Comparison of ENCODE assay signal across 20 mouse cellular contexts in genomic region chr4:86359398-86359797, GRCm38 (mm10).
DNase-seq lines count a peak whose midpoint lies in the region; ATAC-seq and TF ChIP-seq lines count a peak whose summit lies in the region.
"Had no signal": no experiment of that assay in that cellular context is flagged by ENCODE, and none has a peak within 500 bp of the region (broad histone marks: within the 10 kb centered on the region; RNA-seq: fewer than 3 reads in every experiment).

No protein-coding gene starts in this region.

- H3K4me3 ChIP-seq in gastrocnemius, adult 2 months, result no peak overlapping the region
- no peak overlapping the region for H3K4me3 ChIP-seq in embryonic facial prominence, embryonic 10.5 days
- H3K4me3 ChIP-seq in limb, embryonic 14.5 days (replicated peaks; ENCODE audit: low read length), result no peak overlapping the region
- H3K4me3 ChIP-seq in thymus, adult 2 months (ENCODE audit: control insufficient read depth, insufficient read depth, low read length), result no peak overlapping the region
- H3K4me3 ChIP-seq: embryonic facial prominence, embryonic 13.5 days; forebrain, embryonic 13.5 days; heart, embryonic 12.5 days; hindbrain, embryonic 15.5 days had no signal

- 85% methylated on average over 5 of the region's 5 CpGs for WGBS in embryonic facial prominence, embryonic 10.5 days
- 54% methylated on average over 5 of the region's 5 CpGs for WGBS in limb, embryonic 14.5 days
- WGBS in thymus, adult 2 months, result 92% methylated on average over 5 of the region's 5 CpGs

- no peak for ATAC-seq in limb, embryonic 14.5 days (ENCODE audit: low FRiP score, low read depth)
- ATAC-seq: forebrain, embryonic 13.5 days; forebrain, postnatal 0 days; intestine, embryonic 16.5 days had no signal

- no peaks in the 10 kb centered on the region for H3K4me1 ChIP-seq in embryonic facial prominence, embryonic 10.5 days
- H3K4me1 ChIP-seq in limb, embryonic 14.5 days (ENCODE audit: control insufficient read depth, insufficient read depth, low read length), result no peaks in the 10 kb centered on the region
- H3K4me1 ChIP-seq in thymus, adult 2 months (replicated peaks; ENCODE audit: control insufficient read depth, insufficient read depth, low read length), result no peaks in the 10 kb centered on the region
- H3K4me1 ChIP-seq: embryonic facial prominence, embryonic 13.5 days; forebrain, embryonic 13.5 days; heart, embryonic 12.5 days; hindbrain, embryonic 15.5 days had no signal

- H3K9me3 ChIP-seq in embryonic facial prominence, embryonic 10.5 days, result no peaks in the 10 kb centered on the region
- no peaks in the 10 kb centered on the region for H3K9me3 ChIP-seq in limb, embryonic 14.5 days (ENCODE audit: control insufficient read depth, low read length)
- H3K9me3 ChIP-seq: embryonic facial prominence, embryonic 13.5 days; forebrain, embryonic 13.5 days; G1E; heart, embryonic 12.5 days; hindbrain, embryonic 15.5 days had no signal

- no peaks in the 10 kb centered on the region for H3K36me3 ChIP-seq in embryonic facial prominence, embryonic 10.5 days (replicated peaks)
- no peaks in the 10 kb centered on the region for H3K36me3 ChIP-seq in limb, embryonic 14.5 days (ENCODE audit: control insufficient read depth, insufficient read depth, low read length)
- no peaks in the 10 kb centered on the region for H3K36me3 ChIP-seq in thymus, adult 2 months (ENCODE audit: control insufficient read depth, insufficient read depth, low read length)
- H3K36me3 ChIP-seq: embryonic facial prominence, embryonic 13.5 days; G1E; heart, embryonic 12.5 days; hindbrain, embryonic 15.5 days had no signal

- H3K27me3 ChIP-seq in embryonic facial prominence, embryonic 10.5 days (replicated peaks; ENCODE audit: low read depth, poor library complexity, severe bottlenecking), result no peaks in the 10 kb centered on the region
- no peaks in the 10 kb centered on the region for H3K27me3 ChIP-seq in limb, embryonic 14.5 days (ENCODE audit: control insufficient read depth, insufficient read depth, low read length)
- H3K27me3 ChIP-seq in thymus, adult 2 months (ENCODE audit: control insufficient read depth, insufficient read depth, low read length), result no peaks in the 10 kb centered on the region
- H3K27me3 ChIP-seq: embryonic facial prominence, embryonic 13.5 days; forebrain, embryonic 13.5 days; heart, embryonic 12.5 days; hindbrain, embryonic 15.5 days had no signal

- no peak for TF ChIP-seq CTCF in gastrocnemius, adult 2 months (IDR thresholded peaks at IDR 0.05)
- no peak for TF ChIP-seq CTCF in thymus, adult 2 months (IDR thresholded peaks at IDR 0.05; ENCODE audit: borderline replicate concordance, control insufficient read depth, extremely low read depth, insufficient read depth, low read length, poor library complexity)

- no peak overlapping the region for H3K9ac ChIP-seq in limb, embryonic 14.5 days (ENCODE audit: low read depth, low read length, severe bottlenecking)
- H3K9ac ChIP-seq: embryonic facial prominence, embryonic 13.5 days; forebrain, embryonic 13.5 days; forebrain, postnatal 0 days; heart, embryonic 12.5 days; hindbrain, embryonic 15.5 days had no signal

- H3K27ac ChIP-seq in gastrocnemius, adult 2 months, result peak overlapping the region; percentile 67
- no peak overlapping the region for H3K27ac ChIP-seq in embryonic facial prominence, embryonic 10.5 days (replicated peaks)
- H3K27ac ChIP-seq in limb, embryonic 14.5 days (replicated peaks; ENCODE audit: low read depth, low read length), result no peak overlapping the region
- no peak overlapping the region for H3K27ac ChIP-seq in thymus, adult 2 months (ENCODE audit: control insufficient read depth, insufficient read depth, low read length)
- H3K27ac ChIP-seq: embryonic facial prominence, embryonic 13.5 days; forebrain, embryonic 13.5 days; hindbrain, embryonic 15.5 days had no signal

- TF ChIP-seq POLR2A in limb, embryonic 14.5 days (IDR thresholded peaks at IDR 0.05; ENCODE audit: borderline replicate concordance, extremely low read depth, insufficient read depth, insufficient read length), result no peak
- TF ChIP-seq POLR2A in thymus, adult 2 months (IDR thresholded peaks at IDR 0.05; ENCODE audit: control insufficient read depth, extremely low read depth, insufficient read depth, low read length, poor library complexity), result no peak

- H3K4me2 ChIP-seq in limb, embryonic 14.5 days (replicated peaks; ENCODE audit: low read depth, low read length, severe bottlenecking), result no peak overlapping the region
- H3K4me2 ChIP-seq: embryonic facial prominence, embryonic 13.5 days; forebrain, embryonic 13.5 days; heart, embryonic 12.5 days; hindbrain, embryonic 15.5 days had no signal

- DNase-seq in gastrocnemius, adult 2 months, result no peak
- no peak for DNase-seq in gastrocnemius, postnatal 14 days
- peak; percentile 35 for DNase-seq in brain, adult 2 months (ENCODE audit: low read depth, low spot score)
- DNase-seq in embryonic facial prominence, embryonic 10.5 days (ENCODE audit: low spot score), result peak; percentile 25
- peak; percentile 34 for DNase-seq in limb, embryonic 14.5 days (ENCODE audit: low spot score)
- DNase-seq in thymus, adult 2 months, result no peak
- no peak for DNase-seq in urinary bladder, postnatal 14 days (ENCODE audit: low spot score)
- DNase-seq: adrenal gland, adult 8-10 months; adrenal gland, postnatal 36 days; cerebellum, adult 11 months; cerebellum, adult 8-10 months; cerebellum, postnatal 14 days; embryo, embryonic 11 days; forebrain, postnatal 0 days had no signal

- intact Hi-C loops in gastrocnemius, adult 2 months (cut with DNase I), result no loop called here
- intact Hi-C loops in gastrocnemius, postnatal 14 days (cut with DNase I; ENCODE audit: low total_unique reads), result no loop called here

Comparison
In these comparisons a context has a peak if more than half of its experiments do, and no peak if none do; other contexts are left out.
1. DNase-seq: peak in brain, adult 2 months (single experiment), embryonic facial prominence, embryonic 10.5 days (single experiment) and limb, embryonic 14.5 days (single experiment); none in gastrocnemius, adult 2 months (single experiment), gastrocnemius, postnatal 14 days (single experiment), thymus, adult 2 months (single experiment) and urinary bladder, postnatal 14 days (single experiment).